Mouse (Mus musculus): ENCODE data around the gene Bcl7c. TPM values are rescaled to one million over a fixed set of nuclear protein-coding genes. Genes with fewer than 3 reads are reported as not detected.

Gene Bcl7c
- total RNA-seq, 4 experiments from 2014 or later, result 37.6 to 44.6 (median 41.4) TPM

Small RNA genes lying within 50 kb of the gene (microRNA-seq; reads per million reads assigned to microRNA genes)
- not detected for gene Mir762

Other genes with a start within 250 kb of the Bcl7c start
- 10 to 100 TPM; 25.6 to 27.9 (median 27.3) TPM for gene Prr14, start 249.3 kb downstream of the Bcl7c start, total RNA-seq (2022)
- 10 to 100 TPM; 27.5 to 36.1 (median 30.5) TPM for gene Fbrs, start 229.7 kb downstream of the Bcl7c start, total RNA-seq (2022)
- 10 to 100 TPM; 51.8 to 60.5 (median 55.2) TPM for gene Srcap, start 196.9 kb downstream of the Bcl7c start, total RNA-seq (2022)
- 10 to 100 TPM in 2 of 4 experiments, 1 to 10 TPM in 2; 8.8 to 10.9 (median 10.2) TPM for gene Gm42715, start 189.3 kb downstream of the Bcl7c start, total RNA-seq (2022)
- not detected for gene Tmem265, start 147.5 kb downstream of the Bcl7c start, total RNA-seq (2022)
- gene Phkg2, start 135.6 kb downstream of the Bcl7c start, total RNA-seq (2022), result 10 to 100 TPM; 12.1 to 20.9 (median 17.3) TPM
- 10 to 100 TPM; 10.1 to 15.2 (median 14.4) TPM for gene Ccdc189, start 120.3 kb downstream of the Bcl7c start, total RNA-seq (2022)
- 10 to 100 TPM; 38.1 to 42.6 (median 40.3) TPM for gene Rnf40, start 120.2 kb downstream of the Bcl7c start, total RNA-seq (2022)
- gene Zfp629, start 93.1 kb downstream of the Bcl7c start, total RNA-seq (2022), result 10 to 100 TPM; 19.9 to 23.4 (median 20.0) TPM
- gene Ctf1, start 3.8 kb upstream of the Bcl7c start, total RNA-seq (2022), result 10 to 100 TPM in 3 of 4 experiments, 1 to 10 TPM in 1; 9.4 to 12.3 (median 10.2) TPM
- gene Ctf2, start 23.2 kb upstream of the Bcl7c start, total RNA-seq (2022), result not detected
- 1 to 10 TPM; 1.9 to 4.9 (median 3.2) TPM for gene Fbxl19, start 35.6 kb upstream of the Bcl7c start, total RNA-seq (2022)
- 10 to 100 TPM; 20.0 to 26.6 (median 24.7) TPM for gene Orai3, start 60.9 kb upstream of the Bcl7c start, total RNA-seq (2022)
- gene Setd1a, start 67.7 kb upstream of the Bcl7c start, total RNA-seq (2022), result 10 to 100 TPM; 15.4 to 23.1 (median 17.9) TPM
- 1 to 10 TPM; 1.9 to 3.3 (median 2.7) TPM for gene Gm49388, start 76.7 kb upstream of the Bcl7c start, total RNA-seq (2022)
- gene Hsd3b7, start 91.7 kb upstream of the Bcl7c start, total RNA-seq (2022), result 10 to 100 TPM; 11.8 to 14.5 (median 12.7) TPM
- 10 to 100 TPM; 61.9 to 68.0 (median 66.0) TPM for gene Stx4a, start 115.4 kb upstream of the Bcl7c start, total RNA-seq (2022)
- under 1 TPM; 0.27 to 0.66 (median 0.51) TPM for gene Stx1b, start 115.6 kb upstream of the Bcl7c start, total RNA-seq (2022)
- gene Zfp646, start 167.3 kb upstream of the Bcl7c start, total RNA-seq (2022), result 10 to 100 TPM; 16.1 to 19.5 (median 17.9) TPM
- 1 to 10 TPM; 3.8 to 4.7 (median 4.3) TPM for gene Zfp668, start 167.9 kb upstream of the Bcl7c start, total RNA-seq (2022)
- 1 to 10 TPM in 1 of 4 experiments, under 1 TPM in 3; 0.29 to 1.6 (median 0.74) TPM for gene Prss53, start 182.0 kb upstream of the Bcl7c start, total RNA-seq (2022)
- gene Gm21974, start 186.5 kb upstream of the Bcl7c start, total RNA-seq (2022), result under 1 TPM in 1 of 4 experiments, not detected in 3; 0.34 TPM
- gene Vkorc1, start 186.7 kb upstream of the Bcl7c start, total RNA-seq (2022), result 10 to 100 TPM; 14.2 to 19.1 (median 17.3) TPM
- gene Bckdk, start 195.1 kb upstream of the Bcl7c start, total RNA-seq (2022), result 100 to 1,000 TPM; 119 to 144 (median 142) TPM
- 10 to 100 TPM; 13.6 to 16.8 (median 15.3) TPM for gene Kat8, start 203.6 kb upstream of the Bcl7c start, total RNA-seq (2022)
- gene Prss8, start 221.2 kb upstream of the Bcl7c start, total RNA-seq (2022), result not detected
- gene Prss36, start 237.8 kb upstream of the Bcl7c start, total RNA-seq (2022), result 10 to 100 TPM in 1 of 4 experiments, 1 to 10 TPM in 3; 8.7 to 10.4 (median 8.9) TPM